Mouse (Mus musculus): ENCODE data around the gene Anpep.

- no peak for TF ChIP-seq CTCF (conservative IDR thresholded peaks at IDR 0.05; ENCODE audit: low read length)
- no peak for TF ChIP-seq NANOG (IDR thresholded peaks at IDR 0.05; ENCODE audit: borderline replicate concordance, low read length)
- TF ChIP-seq POU5F1 (IDR thresholded peaks at IDR 0.05; ENCODE audit: borderline replicate concordance, low read length), result no peak
Measured at GRCm38 (mm10) chr7:79837247-79837646, 23.6 kb downstream of the Anpep start.

All from E14TG2a.4 (cell line).